Mouse (Mus musculus): ENCODE results near the gene Ank3.

DNA sequence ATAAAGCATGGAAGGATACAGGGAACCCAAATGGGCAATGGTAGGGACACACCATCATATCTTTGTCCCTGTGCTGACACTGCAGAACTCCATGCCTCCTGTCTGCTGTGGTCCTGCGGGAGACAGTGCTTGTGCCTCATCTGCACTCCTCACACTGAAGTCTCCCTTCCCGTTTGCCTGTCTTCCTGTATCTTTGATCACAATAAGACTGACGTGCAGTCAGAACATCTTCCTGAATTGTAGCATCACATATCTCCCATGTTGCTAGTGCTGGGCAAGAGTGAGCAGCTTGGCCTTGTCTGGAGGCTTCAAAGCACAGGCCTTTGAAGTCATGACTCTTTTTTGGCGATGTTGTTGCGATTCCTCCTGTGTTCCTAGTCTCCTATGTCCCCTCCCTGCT lies 346.3 kb downstream of the Ank3 start:
- TF ChIP-seq MAX (IDR thresholded peaks at IDR 0.05; ENCODE audit: low read length) (no peak), POLR2A (IDR thresholded peaks at IDR 0.05; ENCODE audit: control insufficient read depth in 1 of 2, insufficient read depth in 1 of 2, low read depth in 1 of 2, low read length in 2 of 2, poor library complexity in 1 of 2) (no peak), MYC (IDR thresholded peaks at IDR 0.05; ENCODE audit: low read depth, low read length) (no peak), CTCF (IDR thresholded peaks at IDR 0.05 in 2 of 3, conservative IDR thresholded peaks at IDR 0.05 in 1 of 3; ENCODE audit: control insufficient read depth in 1 of 3, insufficient read depth in 1 of 3, low read depth in 2 of 3, low read length in 3 of 3, poor library complexity in 1 of 3, severe bottlenecking in 1 of 3) (no peak), SIN3A (IDR thresholded peaks at IDR 0.05; ENCODE audit: low read length) (no peak), MAFK (IDR thresholded peaks at IDR 0.05; ENCODE audit: borderline replicate concordance, low read depth, low read length) (no peak)

All from MEL (cell line).